Mouse (Mus musculus): Measurements from ENCODE around the gene Zfp319.

GRCm38 (mm10) chr8:95306431-95306830 is 25.3 kb downstream of the Zfp319 start, which contains the start of gene Cngb1:
- TF ChIP-seq POLR2A (IDR thresholded peaks at IDR 0.05; ENCODE audit: control insufficient read depth, low read depth, low read length) (no peak), CTCF (IDR thresholded peaks at IDR 0.05; ENCODE audit: control insufficient read depth, insufficient read depth, insufficient replicate concordance, low read depth, low read length) (no peak)
